Mouse (Mus musculus): ENCODE data around the gene Nemp1.

DNA sequence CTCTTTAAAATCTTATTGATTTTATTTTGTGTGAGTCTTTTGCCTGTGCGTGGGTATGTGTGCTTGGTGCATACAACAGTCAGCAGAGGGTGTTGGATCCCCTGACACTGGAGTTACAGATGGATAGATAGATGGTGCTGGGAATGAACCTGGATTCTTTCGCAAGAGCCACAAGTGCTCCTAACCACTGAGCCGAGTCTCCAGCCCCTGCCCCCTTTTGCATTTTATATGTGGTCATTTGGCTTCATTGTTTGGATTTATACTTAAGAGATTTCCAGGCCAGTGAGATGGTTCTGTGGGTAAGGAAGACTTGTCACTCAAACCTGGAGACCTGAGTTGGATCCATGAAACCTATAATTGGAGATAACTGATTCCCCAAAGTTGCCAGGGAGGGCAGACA is 13.2 kb downstream of the Nemp1 start:
- TF ChIP-seq CTCF (IDR thresholded peaks at IDR 0.05; ENCODE audit: control insufficient read depth, insufficient read depth, insufficient replicate concordance, low read depth, low read length): no peak
- TF ChIP-seq POLR2A (IDR thresholded peaks at IDR 0.05; ENCODE audit: control insufficient read depth, low read depth, low read length): no peak

Data from testis, adult 2 months (tissue).